Mouse (Mus musculus) midbrain, embryonic 16.5 days (tissue): ENCODE data around the gene Ece1. TPM values are rescaled to one million over a fixed set of nuclear protein-coding genes. Genes with fewer than 3 reads are reported as not detected.

Experiments
- ATAC-seq: fragments of 200-750 bp; cut with Nextera tagmentation; 2 replicates; pipeline ENCODE4 v1.8.0; 2017; ENCODE audit warnings: moderate TSS enrichment
- H3K27ac ChIP-seq: fragments of 300-500 bp; sonication (generic); 2 replicates; pipeline ENCODE4 v1.5.1; 2014; ENCODE audit warnings: mild to moderate bottlenecking, low read length, mixed read lengths
- H3K27me3 ChIP-seq: fragments of 300-500 bp; sonication (generic); 2 replicates; pipeline ENCODE4 v1.6.1; 2014; ENCODE audit warnings: low read depth, low read length, mixed read lengths; ENCODE audit not compliant: control insufficient read depth, insufficient read depth
- H3K36me3 ChIP-seq: fragments of 300-500 bp; sonication (generic); 2 replicates; pipeline ENCODE4 v1.6.1; 2014; ENCODE audit warnings: mild to moderate bottlenecking, low read length, moderate library complexity, mixed read lengths; ENCODE audit not compliant: control insufficient read depth, insufficient read depth
- H3K4me1 ChIP-seq: fragments of 300-500 bp; sonication (generic); 2 replicates; pipeline ENCODE4 v1.6.1; 2014; ENCODE audit warnings: mild to moderate bottlenecking, low read length, mixed read lengths; ENCODE audit not compliant: control insufficient read depth, insufficient read depth
- H3K4me2 ChIP-seq: fragments of 300-500 bp; sonication (generic); 2 replicates; pipeline ENCODE4 v1.6.1; 2014; ENCODE audit warnings: mild to moderate bottlenecking, low read length, mixed read lengths
- H3K4me3 ChIP-seq: fragments of 300-500 bp; sonication (generic); 2 replicates; pipeline ENCODE4 v1.5.1; 2014; ENCODE audit warnings: low read depth, mild to moderate bottlenecking, low read length, moderate library complexity, mixed read lengths
- H3K9ac ChIP-seq: fragments of 300-500 bp; sonication (generic); 2 replicates; pipeline ENCODE4 v1.6.1; 2014; ENCODE audit warnings: low read depth, low read length, mixed read lengths
- H3K9me3 ChIP-seq: fragments of 300-500 bp; sonication (generic); replicated peaks from 2 replicates; pipeline ENCODE4 v1.6.1; 2014; ENCODE audit warnings: mild to moderate bottlenecking, low read length, mixed read lengths; ENCODE audit not compliant: control insufficient read depth, poor library complexity, severe bottlenecking
- WGBS: fragments of 180-500 bp; shearing (Covaris S2); extraction: QIAGEN DNeasy Blood & Tissue Kit; methylation state at CpG from one replicate; pipeline ENCODE4 v1.1.7; 2014; 5-methylcytosine and 5-hydroxymethylcytosine counted together
- polyA plus RNA-seq: library from polyadenylated mRNA; unstranded; fragments of >200 nt; fragmentation: Nextera tagmentation; extraction: Ambion mirVana; gene quantifications from 2 replicates; pipeline ENCODE4 v1.2.1, GENCODE M21; 2015

The Ece1 gene
- polyA plus RNA-seq, 1 experiment from 2014 or later, result 21.3 TPM

- H3K4me1 ChIP-seq, result peaks cover 32% of the 10 kb centered on the region
- no peak overlapping the region for H3K27ac ChIP-seq
- WGBS, result 88% methylated on average over 11 of the region's 11 CpGs
- no peak overlapping the region for H3K4me3 ChIP-seq
- 0 out of 2 replicates have a peak, but pooled peaks cover 3% of the 10 kb centered on the region for H3K36me3 ChIP-seq
- no peak overlapping the region for H3K4me2 ChIP-seq
- no peaks in the 10 kb centered on the region for H3K9me3 ChIP-seq
- no peaks in the 10 kb centered on the region for H3K27me3 ChIP-seq
- ATAC-seq, result no peak
- no peak overlapping the region for H3K9ac ChIP-seq
These were observed 59.5 kb downstream of the Ece1 start for GRCm38 (mm10) chr4:137921510-137921909.

- no peaks in the 10 kb centered on the region for H3K27me3 ChIP-seq
- no peak overlapping the region for H3K4me3 ChIP-seq
- no peak overlapping the region for H3K27ac ChIP-seq
- 91% methylated on average over 15 of the region's 15 CpGs for WGBS
- no peak overlapping the region for H3K9ac ChIP-seq
- H3K4me1 ChIP-seq, result peaks cover 22% of the 10 kb centered on the region
- H3K9me3 ChIP-seq, result no peaks in the 10 kb centered on the region
- no peak for ATAC-seq
- H3K36me3 ChIP-seq, result 0 out of 2 replicates have a peak, but pooled peaks cover 3% of the 10 kb centered on the region
- no peak overlapping the region for H3K4me2 ChIP-seq
These were observed 61.0 kb downstream of the Ece1 start for GRCm38 (mm10) chr4:137923052-137923451.

- Histone ChIP-seq H3K4me1 (peaks cover 7% of the 10 kb centered on the region), H3K27ac (no peak overlapping the region), H3K36me3 (peaks cover 3% of the 10 kb centered on the region; the same call in 1 of the 2 replicates), H3K9me3 (no peaks in the 10 kb centered on the region), H3K9ac (no peak overlapping the region), H3K27me3 (no peaks in the 10 kb centered on the region), H3K4me3 (no peak overlapping the region), H3K4me2 (no peak overlapping the region)
- WGBS, result 63% methylated on average over 4 of the region's 4 CpGs
- no peak for ATAC-seq
These were observed 63.1 kb downstream of the Ece1 start for GRCm38 (mm10) chr4:137925176-137925575.

- no peak overlapping the region for H3K4me2 ChIP-seq
- WGBS, result 82% methylated on average over 14 of the region's 14 CpGs
- peaks cover under 1% of the 10 kb centered on the region; the same call in 1 of the 2 replicates for H3K36me3 ChIP-seq
- H3K9ac ChIP-seq, result no peak overlapping the region
- no peak overlapping the region for H3K27ac ChIP-seq
- H3K4me1 ChIP-seq, result peaks cover 2% of the 10 kb centered on the region; the same call in 1 of the 2 replicates
- no peak for ATAC-seq
- H3K27me3 ChIP-seq, result no peaks in the 10 kb centered on the region
- H3K4me3 ChIP-seq, result no peak overlapping the region
- H3K9me3 ChIP-seq, result no peaks in the 10 kb centered on the region
These were observed 64.1 kb downstream of the Ece1 start for GRCm38 (mm10) chr4:137926161-137926560.

GRCm38 (mm10) chr4:137927136-137927535 is 65.1 kb downstream of the Ece1 start:
- WGBS, result 74% methylated on average over 7 of the region's 7 CpGs
- Histone ChIP-seq H3K4me1 (peaks cover 4% of the 10 kb centered on the region; the same call in 1 of the 2 replicates), H3K27ac (no peak overlapping the region), H3K9me3 (no peaks in the 10 kb centered on the region), H3K4me3 (no peak overlapping the region), H3K9ac (no peak overlapping the region), H3K4me2 (no peak overlapping the region), H3K27me3 (no peaks in the 10 kb centered on the region), H3K36me3 (no peaks in the 10 kb centered on the region; the same call in 1 of the 2 replicates)
- no peak for ATAC-seq

- Histone ChIP-seq H3K4me1 (peaks cover 4% of the 10 kb centered on the region; the same call in 1 of the 2 replicates), H3K36me3 (no peaks in the 10 kb centered on the region; the same call in 1 of the 2 replicates), H3K4me3 (no peak overlapping the region), H3K27me3 (no peaks in the 10 kb centered on the region), H3K4me2 (no peak overlapping the region), H3K9me3 (no peaks in the 10 kb centered on the region), H3K9ac (no peak overlapping the region), H3K27ac (no peak overlapping the region)
- 92% methylated on average over 12 of the region's 12 CpGs for WGBS
- no peak for ATAC-seq
These were observed 65.9 kb downstream of the Ece1 start for GRCm38 (mm10) chr4:137927741-137928535.

GRCm38 (mm10) chr4:137928813-137929212 is 66.8 kb downstream of the Ece1 start:
- ATAC-seq, result no peak
- 80% methylated on average over 1 of the region's 1 CpGs for WGBS
- no peak overlapping the region for H3K4me2 ChIP-seq

GRCm38 (mm10) chr4:137929341-137930016 is 67.4 kb downstream of the Ece1 start:
- Histone ChIP-seq H3K9ac (no peak overlapping the region), H3K36me3 (no peaks in the 10 kb centered on the region; the same call in 1 of the 2 replicates), H3K27me3 (no peaks in the 10 kb centered on the region), H3K4me3 (no peak overlapping the region), H3K9me3 (no peaks in the 10 kb centered on the region), H3K4me2 (no peak overlapping the region), H3K4me1 (peaks cover 4% of the 10 kb centered on the region; the same call in 1 of the 2 replicates), H3K27ac (no peak overlapping the region)
- no peak for ATAC-seq
- WGBS, result 80% methylated on average over 15 of the region's 15 CpGs

More at GRCm38 (mm10) chr4:137928813-137929212, 66.8 kb downstream of the Ece1 start:
- H3K27ac ChIP-seq, result no peak overlapping the region
- no peak overlapping the region for H3K9ac ChIP-seq
- H3K4me3 ChIP-seq, result no peak overlapping the region
- no peaks in the 10 kb centered on the region for H3K9me3 ChIP-seq
- no peaks in the 10 kb centered on the region; the same call in 1 of the 2 replicates for H3K36me3 ChIP-seq
- H3K27me3 ChIP-seq, result no peaks in the 10 kb centered on the region
- H3K4me1 ChIP-seq, result peaks cover 4% of the 10 kb centered on the region; the same call in 1 of the 2 replicates
